Mouse (Mus musculus) B cell, adult 62 days (primary cell): ENCODE data around the gene Ccl20. TPM values are rescaled to one million over a fixed set of nuclear protein-coding genes. Genes with fewer than 3 reads are reported as not detected.

Experiments
- total RNA-seq: library from RNA; stranded (reverse); gene quantifications from 4 replicates; pipeline ENCODE4 v1.2.4, GENCODE M21; 2023

Gene Ccl20
- not detected in 4 replicates for total RNA-seq

GRCm38 (mm10) chr1:83116447-83117137, at the start of gene Ccl20:
Gene Ccl20, plus strand, starts transcription at chr1:83116766.

GRCm38 (mm10) chr1:83159603-83160002, 43.0 kb downstream of the Ccl20 start, which contains the start of gene Daw1:
Gene Daw1, plus strand, starts transcription at chr1:83159752.

Other genes starting within 250 kb of the Ccl20 start
- gene A030005L19Rik, start 203.4 kb upstream of the Ccl20 start, total RNA-seq, result 0.72 to 1.8 TPM (median 1.4 TPM) in 4 replicates
- gene A030014E15Rik, start 191.8 kb upstream of the Ccl20 start, total RNA-seq, result not detected in 4 replicates
- not detected in 4 replicates for gene Gm6217, start 185.4 kb upstream of the Ccl20 start, total RNA-seq
- gene A030003K21Rik, start 173.4 kb upstream of the Ccl20 start, total RNA-seq, result not detected in 4 replicates
- not detected in 4 replicates for gene Gm7544, start 160.8 kb upstream of the Ccl20 start, total RNA-seq
- gene Gm47955, start 156.5 kb upstream of the Ccl20 start, total RNA-seq, result not detected in 4 replicates
- not detected in 4 replicates for gene Gm47959, start 116.2 kb upstream of the Ccl20 start, total RNA-seq
- gene Slc19a3, start 78.3 kb upstream of the Ccl20 start, total RNA-seq, result not detected in 4 replicates
- not detected in 4 replicates for gene Krtap28-10, start 74.3 kb upstream of the Ccl20 start, total RNA-seq
- gene Gm47969, start 71.8 kb upstream of the Ccl20 start, total RNA-seq, result not detected in 4 replicates
- gene A030005K14Rik, start 57.4 kb upstream of the Ccl20 start, total RNA-seq, result not detected in 4 replicates
- not detected in 4 replicates for gene Krtap28-13, start 55.8 kb upstream of the Ccl20 start, total RNA-seq
- gene Daw1, start 43.0 kb downstream of the Ccl20 start, total RNA-seq, result not detected in 4 replicates